Mouse (Mus musculus) liver, postnatal 0 days (tissue): ENCODE data around the gene Rpsa. TPM values are rescaled to one million over a fixed set of nuclear protein-coding genes. Genes with fewer than 3 reads are reported as not detected.

ENCODE experiments used
- ATAC-seq: fragments of 200-750 bp; cut with Nextera tagmentation; 2 replicates; pipeline ENCODE4 v1.8.0; 2017; ENCODE audit warnings: mild to moderate bottlenecking, moderate library complexity
- DNase-seq: peaks from one replicate; pipeline ENCODE4 v3.0.0-alpha.2; 2016
- H3K27ac ChIP-seq: fragments of 300-500 bp; sonication (generic); 2 replicates; pipeline ENCODE4 v1.5.1; 2014; ENCODE audit warnings: antibody characterized with exemption, moderate library complexity, mild to moderate bottlenecking, low read depth
- H3K27me3 ChIP-seq: fragments of 300-500 bp; sonication (generic); 2 replicates; pipeline ENCODE4 v1.6.1; 2014; ENCODE audit warnings: low read length, control low read depth, mixed read lengths; ENCODE audit not compliant: insufficient read depth
- H3K36me3 ChIP-seq: fragments of 300-500 bp; sonication (generic); replicated peaks from 2 replicates; pipeline ENCODE4 v1.6.1; 2014; ENCODE audit warnings: mild to moderate bottlenecking, control low read depth, low read length, moderate library complexity, mixed read lengths; ENCODE audit not compliant: insufficient read depth
- H3K4me1 ChIP-seq: fragments of 300-500 bp; sonication (generic); 2 replicates; pipeline ENCODE4 v1.6.1; 2014; ENCODE audit warnings: antibody characterized with exemption, mild to moderate bottlenecking, control low read depth; ENCODE audit not compliant: insufficient read depth
- H3K4me2 ChIP-seq: fragments of 300-500 bp; sonication (generic); 2 replicates; pipeline ENCODE4 v1.6.1; 2014; ENCODE audit warnings: low read depth, mild to moderate bottlenecking, low read length, moderate library complexity, mixed read lengths
- H3K4me3 ChIP-seq: fragments of 300-500 bp; sonication (generic); 2 replicates; pipeline ENCODE4 v1.5.1; 2014; ENCODE audit warnings: low read depth, low read length
- H3K9ac ChIP-seq: fragments of 300-500 bp; sonication (generic); replicated peaks from 2 replicates; pipeline ENCODE4 v1.6.1; 2014; ENCODE audit warnings: mild to moderate bottlenecking, moderate library complexity
- H3K9me3 ChIP-seq: fragments of 300-500 bp; sonication (generic); 2 replicates; pipeline ENCODE4 v1.6.1; 2016; ENCODE audit warnings: mild to moderate bottlenecking, control low read depth, low read length, mixed read lengths
- CTCF ChIP-seq: sonication (generic); IDR thresholded peaks from 2 replicates; pipeline ENCODE4 v1.5.1; 2016; ENCODE audit warnings: antibody characterized with exemption, low read depth
- EP300 ChIP-seq: IDR thresholded peaks from 2 replicates; pipeline ENCODE4 v1.6.1; 2016; ENCODE audit warnings: antibody characterized with exemption, low read depth, mild to moderate bottlenecking
- WGBS: fragments of 180-500 bp; shearing (Covaris S2); extraction: QIAGEN DNeasy Blood & Tissue Kit; methylation state at CpG from one replicate; pipeline ENCODE4 v1.1.7; 2014; ENCODE audit not compliant: insufficient replicate concordance; 5-methylcytosine and 5-hydroxymethylcytosine counted together
- polyA plus RNA-seq: library from polyadenylated mRNA; unstranded; fragments of >200 nt; fragmentation: Nextera tagmentation; extraction: Ambion mirVana; gene quantifications from 2 replicates; pipeline ENCODE4 v1.2.1, GENCODE M21; 2015

Gene Rpsa
- polyA plus RNA-seq: 681 and 692 TPM in 2 replicates

DNA sequence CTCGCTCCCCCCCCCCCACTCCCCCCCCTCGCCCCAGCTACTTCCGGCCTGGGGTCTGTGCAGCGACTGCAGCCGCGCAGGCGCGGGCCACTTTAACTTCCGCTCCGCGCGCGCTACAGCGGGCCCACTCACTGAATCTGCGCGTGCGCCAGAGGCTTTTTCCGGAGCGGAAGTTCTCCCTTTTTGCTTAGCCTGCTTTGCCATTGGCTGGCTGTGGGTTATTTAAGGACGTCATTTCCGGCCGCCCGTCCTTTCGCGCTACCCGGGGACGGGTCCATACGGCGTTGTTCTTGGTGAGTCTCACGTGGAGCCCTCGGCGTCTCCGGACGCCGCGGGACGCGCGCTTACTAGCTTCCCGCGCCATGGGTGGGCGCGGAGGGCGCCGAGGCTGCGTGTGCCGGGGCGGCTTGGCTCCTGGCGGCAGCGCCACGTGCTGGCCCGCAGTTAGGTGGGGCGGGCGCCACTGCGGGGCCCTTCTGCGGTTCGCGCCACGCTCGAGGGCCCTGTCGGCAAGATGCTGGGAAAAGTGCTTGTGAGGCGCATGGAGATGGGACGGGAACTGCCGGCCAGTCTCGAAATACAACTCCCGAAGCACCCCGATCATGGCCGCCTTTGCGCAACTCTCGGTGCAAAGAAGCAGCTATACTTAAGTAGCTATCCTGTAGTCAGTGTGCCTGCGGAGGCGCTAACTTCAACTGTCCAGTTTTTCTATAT is at the start of gene Rpsa:
Rpsa (plus strand) TSS at position 152 of the 714 bp plus-strand sequence.
- peak; percentile 96 for DNase-seq
- H3K9ac ChIP-seq: peak within 1 kb of the TSS; percentile 97
- peaks cover 12% of the 10 kb centered on the region for H3K4me1 ChIP-seq

GRCm38 (mm10) chr9:120078241-120078640 is 49.2 kb upstream of the Rpsa start:
- H3K27me3 ChIP-seq: no peaks in the 10 kb centered on the region
- H3K36me3 ChIP-seq: no peaks in the 10 kb centered on the region
- no peak for ATAC-seq
- no peaks in the 10 kb centered on the region for H3K4me1 ChIP-seq
- WGBS: 64% methylated on average over 3 of the region's 3 CpGs
- no peaks in the 10 kb centered on the region for H3K9me3 ChIP-seq
- no peak overlapping the region for H3K4me3 ChIP-seq
- TF ChIP-seq CTCF: no peak
- TF ChIP-seq EP300: no peak
- H3K4me2 ChIP-seq: no peak overlapping the region
- no peak for DNase-seq
- H3K9ac ChIP-seq: no peak overlapping the region
- no peak overlapping the region for H3K27ac ChIP-seq

More for the DNA sequence above, at the start of gene Rpsa:
- H3K4me2 ChIP-seq: peak within 1 kb of the TSS; percentile 85
- WGBS: 1% methylated on average over 71 of the region's 72 CpGs
- TF ChIP-seq EP300 (no peak), CTCF (no peak)
- H3K27me3 ChIP-seq: no peaks in the 10 kb centered on the region
- no peaks in the 10 kb centered on the region for H3K9me3 ChIP-seq
- H3K36me3 ChIP-seq: peaks cover 55% of the 10 kb centered on the region
- H3K27ac ChIP-seq: peak within 1 kb of the TSS; percentile 94
- H3K4me3 ChIP-seq: peak within 1 kb of the TSS; percentile 98
- ATAC-seq: peak; percentile 95

DNA sequence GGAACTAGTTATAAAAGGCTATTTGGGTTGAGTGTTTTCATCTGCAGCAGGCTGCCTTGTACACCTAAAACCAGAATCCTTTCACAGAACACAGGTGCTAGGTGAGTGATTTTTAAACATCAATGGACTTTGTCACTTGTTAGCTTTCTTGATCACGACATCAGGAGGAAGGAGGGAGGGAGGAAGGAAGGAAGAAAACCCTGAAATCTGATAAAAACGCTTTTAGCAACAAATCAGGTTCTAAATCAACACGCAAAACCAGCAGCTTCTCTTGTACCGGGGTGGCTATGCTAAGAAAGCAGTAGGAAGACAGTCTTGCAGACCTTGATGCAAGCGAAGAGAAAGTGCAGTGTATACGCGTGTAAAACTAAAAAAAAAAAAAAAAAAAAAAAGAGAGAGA is 47.6 kb upstream of the Rpsa start:
- no peaks in the 10 kb centered on the region for H3K4me1 ChIP-seq
- H3K27me3 ChIP-seq: no peaks in the 10 kb centered on the region
- TF ChIP-seq CTCF: no peak
- no peak for TF ChIP-seq EP300
- ATAC-seq (no peak), DNase-seq (no peak)
- H3K9me3 ChIP-seq: no peaks in the 10 kb centered on the region
- H3K4me2 ChIP-seq: no peak overlapping the region
- H3K4me3 ChIP-seq: no peak overlapping the region
- no peaks in the 10 kb centered on the region for H3K36me3 ChIP-seq
- H3K27ac ChIP-seq: no peak overlapping the region
- 63% methylated on average over 7 of the region's 7 CpGs for WGBS
- no peak overlapping the region for H3K9ac ChIP-seq

- no peak for ATAC-seq
- no peak overlapping the region for H3K27ac ChIP-seq
- no peak overlapping the region for H3K4me3 ChIP-seq
- TF ChIP-seq EP300 (no peak), CTCF (peak; percentile 30)
- H3K4me1 ChIP-seq: no peaks in the 10 kb centered on the region
- H3K27me3 ChIP-seq: no peaks in the 10 kb centered on the region
- H3K9me3 ChIP-seq: no peaks in the 10 kb centered on the region
- 76% methylated on average over 8 of the region's 8 CpGs for WGBS
- no peak for DNase-seq
- no peak overlapping the region for H3K9ac ChIP-seq
- no peaks in the 10 kb centered on the region for H3K36me3 ChIP-seq
- H3K4me2 ChIP-seq: no peak overlapping the region
Observed at GRCm38 (mm10) chr9:120080546-120081108, 46.9 kb upstream of the Rpsa start.

DNA sequence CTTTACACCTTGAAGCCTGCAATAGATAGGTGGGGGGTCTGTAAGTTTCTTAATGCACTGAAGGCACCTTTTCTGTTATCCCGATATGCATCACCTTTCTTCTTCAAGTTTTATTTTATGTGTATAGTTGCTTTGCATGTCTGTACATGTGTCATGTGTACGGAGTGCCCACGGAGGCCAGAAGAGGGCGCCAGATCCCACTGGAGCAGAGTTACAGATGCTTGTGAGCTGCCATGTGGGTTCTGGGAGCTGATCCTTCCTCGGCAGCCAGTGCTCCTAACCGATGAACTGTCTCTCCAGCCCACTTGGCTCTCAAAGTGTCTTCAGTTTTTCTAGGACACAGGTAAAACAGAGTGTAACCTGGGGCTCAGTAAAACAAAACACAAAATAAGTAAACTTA is 46.2 kb upstream of the Rpsa start:
- Histone ChIP-seq H3K27ac (no peak overlapping the region), H3K9ac (no peak overlapping the region), H3K9me3 (no peaks in the 10 kb centered on the region), H3K4me3 (no peak overlapping the region), H3K36me3 (no peaks in the 10 kb centered on the region), H3K4me1 (no peaks in the 10 kb centered on the region), H3K4me2 (no peak overlapping the region), H3K27me3 (no peaks in the 10 kb centered on the region)
- peak; percentile 41 for DNase-seq
- TF ChIP-seq CTCF: peak; percentile 55
- TF ChIP-seq EP300: no peak
- 61% methylated on average over 6 of the region's 6 CpGs for WGBS
- ATAC-seq: no peak

DNA sequence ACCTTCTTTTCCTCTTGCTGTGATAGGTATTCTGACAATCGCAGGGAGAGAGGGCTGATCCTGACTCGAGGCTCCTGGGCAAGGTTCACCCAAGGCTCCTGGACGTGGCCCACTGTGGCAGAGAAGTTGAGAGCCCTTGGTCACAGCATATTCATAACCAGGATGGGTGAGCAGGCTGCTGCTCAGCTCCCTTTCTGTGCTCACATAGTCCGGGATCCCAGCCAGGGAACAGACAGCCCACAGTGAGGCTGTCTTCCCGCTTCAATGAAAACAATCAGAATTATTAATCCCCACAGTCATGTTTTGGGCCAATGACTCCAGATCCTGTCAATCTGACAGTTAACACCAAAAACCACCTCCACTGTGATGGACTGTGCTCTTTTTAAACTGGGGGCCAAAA is 45.5 kb upstream of the Rpsa start:
- Histone ChIP-seq H3K27ac (no peak overlapping the region), H3K4me3 (no peak overlapping the region), H3K9me3 (no peaks in the 10 kb centered on the region), H3K9ac (no peak overlapping the region), H3K4me1 (no peaks in the 10 kb centered on the region), H3K36me3 (no peaks in the 10 kb centered on the region), H3K4me2 (no peak overlapping the region), H3K27me3 (no peaks in the 10 kb centered on the region)
- 83% methylated on average over 5 of the region's 5 CpGs for whole genome bisulfite sequencing
- no peak for ATAC-seq
- TF ChIP-seq EP300 (no peak), CTCF (no peak)
- no peak for DNase-seq
